Mouse (Mus musculus): ENCODE data around the gene Clps. TPM values are rescaled to one million over a fixed set of nuclear protein-coding genes. Genes with fewer than 3 reads are reported as not detected.

The Clps gene
- polyA plus RNA-seq, 1 experiment: 8.1 TPM

DNA sequence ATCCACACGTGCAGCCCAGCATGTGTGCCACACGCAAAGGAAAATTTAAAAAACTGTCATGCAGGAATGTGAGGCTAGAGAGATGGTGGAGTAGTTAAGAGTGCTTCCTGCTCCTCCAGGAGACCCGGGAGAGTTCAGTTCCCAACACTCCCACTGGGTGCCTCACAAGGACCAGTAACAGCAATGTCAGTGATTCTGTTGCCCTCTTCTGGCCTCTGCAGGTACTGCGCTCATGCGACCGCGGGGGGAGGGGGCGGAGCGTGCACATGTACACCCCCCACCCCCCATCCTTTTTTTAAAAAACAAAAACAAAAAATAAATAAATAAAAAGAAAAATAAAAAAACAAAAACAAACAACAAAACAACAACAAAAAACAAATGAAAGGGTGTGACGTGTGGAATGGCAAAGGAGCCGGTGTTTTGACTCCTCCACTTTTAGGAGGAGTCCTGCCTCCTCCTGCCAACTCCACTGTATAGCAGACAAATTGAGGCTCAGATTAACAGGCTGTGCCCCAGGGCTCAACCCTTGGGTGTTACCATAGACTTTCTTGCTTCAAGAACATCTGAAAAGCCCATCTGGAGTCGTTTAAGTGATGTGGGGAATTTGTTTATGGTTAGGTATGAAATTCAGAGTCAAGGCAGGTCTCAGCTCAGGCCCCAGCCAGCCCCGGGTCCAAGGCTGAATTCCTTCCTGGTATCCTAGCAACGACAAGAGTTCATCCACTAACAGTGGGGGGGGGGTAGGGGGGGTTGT, 7.3 kb downstream of the Clps start:
- no peak for DNase-seq (ENCODE audit: low read depth)

DNA sequence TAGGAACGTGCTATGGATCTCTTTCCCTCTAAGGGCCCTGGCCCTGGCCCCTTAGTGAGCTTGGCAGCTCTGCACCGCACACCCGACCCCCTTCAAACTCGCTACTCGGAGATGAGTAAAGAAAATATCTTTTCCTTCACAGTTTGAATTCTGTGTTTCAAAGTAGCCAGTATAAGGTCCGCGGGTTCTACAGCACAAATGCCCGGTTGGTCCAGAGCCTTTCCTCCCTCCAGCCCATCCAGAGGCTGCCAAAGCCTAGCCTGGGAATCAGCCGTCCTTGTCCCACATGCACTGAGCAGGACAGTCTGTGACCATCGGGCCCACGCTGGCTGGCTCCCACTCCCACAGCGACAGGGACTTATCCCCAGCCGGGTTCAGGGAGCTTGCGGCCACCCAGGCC, 11.5 kb downstream of the Clps start, which contains the start of gene Clpsl2:
Clpsl2 (plus strand) TSS at position 301 of the 400 bp plus-strand sequence.
- DNase-seq (ENCODE audit: low read depth): no peak

DNA sequence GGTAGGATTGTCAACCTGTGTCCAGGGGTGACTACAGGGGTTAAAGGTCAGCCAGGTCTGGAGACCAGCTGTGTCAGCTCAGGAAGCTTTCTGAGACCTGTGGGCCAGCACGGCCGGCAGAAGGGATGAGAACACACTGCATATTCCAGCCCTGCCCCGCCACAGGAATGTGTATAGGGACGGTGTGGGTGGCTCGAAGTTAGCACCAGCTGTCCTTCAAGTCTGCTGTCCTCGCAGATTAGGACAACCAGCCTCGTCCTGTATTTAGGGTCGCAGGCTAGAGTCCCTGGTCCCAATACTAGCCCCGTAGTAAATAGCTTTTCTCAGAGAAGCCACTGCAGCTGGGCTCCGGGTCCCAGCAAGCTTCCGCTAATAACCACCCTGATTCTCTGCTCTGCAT, 12.0 kb downstream of the Clps start:
- no peak for DNase-seq (ENCODE audit: low read depth)

DNA sequence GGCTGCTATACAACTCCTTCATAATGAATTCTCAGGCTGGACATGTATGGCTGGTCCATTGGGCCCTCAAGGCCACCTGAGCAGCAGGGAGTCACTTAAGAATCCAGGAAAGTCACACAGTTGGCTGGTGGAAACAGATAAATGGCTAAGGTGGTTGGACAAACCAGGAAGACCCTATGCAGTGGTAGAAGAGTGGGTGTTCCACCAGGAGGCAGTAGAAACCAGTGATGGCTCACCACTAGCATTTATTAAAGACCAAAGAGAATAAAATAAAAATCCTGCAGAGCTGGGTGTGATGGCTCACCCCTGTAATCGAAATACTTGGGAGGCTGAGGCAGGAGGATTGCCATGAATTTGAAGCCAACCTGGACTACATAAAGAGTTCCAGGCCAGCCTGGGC, 13.6 kb downstream of the Clps start:
- DNase-seq (ENCODE audit: low read depth): no peak

DNA sequence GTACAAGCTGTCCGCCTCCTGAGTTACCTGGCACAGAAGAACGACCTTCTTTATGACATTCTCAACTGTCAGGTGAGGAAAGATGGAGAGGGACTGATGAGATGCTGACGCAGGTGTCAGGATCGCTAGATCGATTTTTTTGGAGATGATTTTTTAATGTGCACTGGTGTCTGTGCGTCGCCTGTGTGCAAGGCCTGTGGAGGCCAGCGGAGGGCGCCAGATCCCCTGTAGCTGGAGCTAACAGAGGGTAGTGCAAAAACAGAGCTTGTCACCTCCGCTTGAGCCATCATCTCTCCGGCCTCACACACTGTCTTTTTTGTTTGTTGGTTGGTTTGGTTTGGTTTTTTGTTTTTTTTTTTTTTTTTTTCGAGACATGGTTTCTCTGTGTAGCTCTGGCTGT, 22.7 kb downstream of the Clps start:
- DNase-seq (ENCODE audit: low read depth): no peak

DNA sequence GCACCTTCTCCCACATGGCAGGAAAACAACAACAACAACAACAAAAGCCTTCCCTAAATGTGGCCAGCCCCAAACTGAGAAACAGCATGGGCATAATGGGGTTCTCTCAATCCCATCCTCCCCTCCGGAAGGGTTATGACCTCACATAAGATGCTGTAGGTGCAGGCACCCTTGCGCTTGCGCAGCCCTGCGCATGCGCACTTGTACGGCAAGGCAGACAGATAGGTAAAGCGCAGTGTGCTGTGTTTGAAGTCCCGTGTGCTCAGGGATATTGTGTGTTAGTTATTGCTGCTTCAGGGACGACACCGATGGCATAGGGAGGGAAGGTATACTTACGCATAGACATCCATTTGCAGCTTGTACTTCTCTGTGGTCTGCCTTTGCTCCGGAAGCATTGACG, 27.2 kb downstream of the Clps start:
- no peak for DNase-seq (ENCODE audit: low read depth)

DNA sequence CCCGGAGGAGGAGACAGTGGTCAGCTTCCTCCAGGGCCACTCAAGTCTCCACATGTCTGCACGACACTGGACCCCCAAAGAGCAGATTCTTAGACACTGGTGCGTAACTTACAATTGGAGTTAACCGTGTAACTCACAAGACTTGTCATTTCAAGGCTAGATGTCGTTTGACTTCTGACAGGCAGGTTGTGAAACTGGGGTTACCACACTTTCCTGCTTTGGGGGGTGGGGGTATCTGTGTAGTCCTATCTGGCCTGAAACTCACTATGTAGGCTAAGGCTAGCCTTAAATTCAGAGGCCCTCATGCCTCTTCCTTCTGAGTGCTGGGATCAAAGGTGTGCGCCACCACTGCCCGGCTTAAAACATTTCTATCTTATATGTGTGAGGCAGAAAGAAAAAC, 28.0 kb downstream of the Clps start:
- DNase-seq (ENCODE audit: low read depth): no peak

DNA sequence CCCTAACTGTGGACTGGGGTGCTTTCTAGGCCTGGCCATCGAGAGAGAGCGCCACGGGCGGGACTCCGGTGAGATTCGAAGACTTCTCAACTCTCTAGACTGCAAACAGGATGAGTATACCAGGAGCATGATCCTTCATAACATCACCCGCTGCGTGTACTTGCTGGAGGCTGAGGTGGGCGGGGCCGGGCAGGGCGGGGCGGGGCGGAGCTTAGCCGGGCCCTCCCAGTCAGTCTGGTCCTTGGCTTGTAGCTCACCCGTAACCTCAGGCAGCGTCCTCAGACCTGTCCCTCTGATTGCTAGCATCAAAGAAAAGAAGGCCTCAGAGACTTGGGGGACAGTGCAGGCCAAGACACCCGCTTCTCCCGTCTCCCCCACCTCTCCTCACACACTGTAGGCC, 28.6 kb downstream of the Clps start:
- DNase-seq (ENCODE audit: low read depth): no peak

DNA sequence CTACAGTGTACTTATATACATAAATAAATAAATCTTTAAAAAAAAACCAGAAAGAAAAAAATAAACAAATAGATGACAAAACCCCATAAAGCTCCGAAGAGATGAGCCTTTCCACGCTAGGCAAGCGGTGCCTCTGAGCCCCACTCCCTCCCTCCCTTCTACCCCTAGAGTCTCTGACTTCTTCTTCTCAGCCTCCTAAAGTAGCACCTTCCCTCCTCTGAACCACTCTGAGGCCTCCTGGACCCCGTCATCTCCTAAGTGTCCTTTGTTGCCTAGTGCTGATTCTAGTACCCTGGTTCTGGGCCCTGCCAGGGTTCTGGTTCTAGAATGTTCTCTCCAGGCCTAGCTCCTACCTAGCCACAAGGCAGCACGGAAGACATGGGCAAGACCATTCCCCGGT, 30.1 kb downstream of the Clps start, which contains the start of gene Armc12:
Armc12 (plus strand) TSS at position 301 of the 400 bp plus-strand sequence.
- DNase-seq (ENCODE audit: low read depth): no peak

DNA sequence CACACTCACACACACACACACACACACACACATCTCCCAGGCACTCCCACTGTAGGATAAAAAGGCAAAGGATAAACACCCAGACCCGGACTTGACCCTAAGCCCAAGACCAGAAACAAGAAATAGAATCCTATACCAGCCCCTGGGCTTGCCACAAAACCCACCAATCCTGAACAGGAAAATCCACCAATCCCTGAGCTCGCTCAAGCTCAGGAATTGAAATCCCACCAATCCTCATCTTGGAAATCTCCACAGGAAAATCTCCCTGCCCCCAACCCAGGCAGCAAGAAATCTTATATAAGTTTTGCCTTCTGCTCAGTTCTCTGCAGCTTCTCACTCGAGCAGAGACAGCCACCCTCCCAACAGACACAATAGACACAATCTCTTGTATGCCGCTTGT, 31.4 kb downstream of the Clps start:
- no peak for DNase-seq (ENCODE audit: low read depth)

DNA sequence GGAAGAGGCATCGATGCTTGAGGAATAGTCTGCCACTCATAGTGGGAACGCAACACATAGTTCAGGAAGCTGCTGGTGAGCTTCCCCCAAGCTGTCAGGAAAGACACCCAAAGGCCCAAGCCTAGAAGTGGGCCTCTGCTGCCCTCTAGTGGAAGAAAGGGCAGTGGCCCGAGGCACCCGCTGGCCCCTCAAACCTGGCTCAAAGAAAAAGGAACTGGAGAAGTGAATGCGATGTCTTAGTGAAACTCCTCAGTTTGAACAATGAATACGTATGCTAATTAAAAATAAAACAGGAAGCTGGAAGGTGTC, 32.6 kb downstream of the Clps start:
- no peak for DNase-seq (ENCODE audit: low read depth)

DNA sequence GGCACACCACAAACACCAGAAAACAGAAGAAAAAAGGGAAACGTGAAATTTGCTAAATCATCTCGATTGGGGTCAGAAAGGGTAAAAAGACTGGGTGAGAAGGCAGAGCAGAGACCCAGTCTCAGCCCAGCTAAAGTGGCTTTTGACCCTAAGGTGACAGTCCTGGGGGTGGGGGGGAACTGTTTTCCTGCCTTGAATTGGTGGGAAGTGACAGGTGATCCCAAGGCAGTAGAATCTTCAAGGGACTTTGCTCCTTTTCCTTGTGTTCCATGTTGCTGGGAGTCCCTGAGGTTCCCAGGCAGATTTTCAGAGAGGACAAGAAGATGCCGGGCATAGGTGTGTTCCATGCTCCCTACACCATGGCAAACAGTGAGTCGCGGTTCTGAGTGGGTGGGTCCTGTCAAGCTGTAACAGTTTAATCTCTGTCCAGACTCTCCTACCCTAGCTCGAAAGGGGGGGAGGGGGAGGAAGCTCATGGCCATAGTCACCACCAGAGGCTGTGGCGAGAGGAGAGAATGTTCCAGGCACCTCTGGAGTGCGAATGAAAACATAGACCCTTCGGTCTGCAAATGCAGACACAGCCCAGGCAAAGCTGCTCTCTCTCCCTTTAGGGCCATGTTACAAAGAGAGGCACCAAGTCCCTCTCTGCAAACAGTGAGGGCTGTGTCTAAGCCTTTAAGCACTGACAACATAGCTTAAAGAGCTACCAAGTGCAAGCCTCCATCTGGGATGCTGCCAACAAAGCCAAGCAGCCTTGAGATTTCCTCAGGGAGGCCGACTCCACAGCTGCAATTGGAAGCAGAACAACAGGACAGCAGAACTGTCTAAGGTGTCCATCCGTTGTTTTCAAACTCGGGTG, 33.2 kb downstream of the Clps start:
- no peak for DNase-seq (ENCODE audit: low read depth)

DNA sequence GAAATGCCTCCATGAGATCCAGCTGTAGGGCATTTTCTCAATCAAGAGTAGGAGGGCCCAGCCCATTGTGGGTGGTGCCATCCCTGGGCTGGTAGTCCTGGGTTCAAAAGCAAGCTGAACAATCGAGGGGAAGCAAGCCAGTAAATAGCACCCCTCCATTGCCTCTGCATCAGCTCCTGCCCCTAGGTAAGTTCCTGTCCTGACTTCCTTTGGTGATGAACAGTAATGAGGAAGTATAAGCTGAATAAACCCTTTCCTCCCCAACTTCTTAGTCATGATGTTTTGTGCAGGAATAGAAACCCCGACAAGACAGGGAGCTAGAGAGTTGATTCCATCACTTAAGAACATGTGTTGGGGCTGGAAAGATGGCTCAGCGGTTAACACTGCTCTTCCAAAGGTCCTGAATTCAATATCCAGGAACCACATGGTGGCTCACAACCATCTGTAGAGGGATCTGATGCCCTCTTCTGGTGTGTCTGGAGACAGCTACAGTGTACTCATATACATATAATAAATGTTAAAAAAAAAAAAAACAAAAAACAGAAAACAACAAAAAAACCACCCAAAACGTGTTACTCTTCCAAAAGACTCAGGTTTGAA, 35.6 kb downstream of the Clps start:
- no peak for DNase-seq (ENCODE audit: low read depth)

DNA sequence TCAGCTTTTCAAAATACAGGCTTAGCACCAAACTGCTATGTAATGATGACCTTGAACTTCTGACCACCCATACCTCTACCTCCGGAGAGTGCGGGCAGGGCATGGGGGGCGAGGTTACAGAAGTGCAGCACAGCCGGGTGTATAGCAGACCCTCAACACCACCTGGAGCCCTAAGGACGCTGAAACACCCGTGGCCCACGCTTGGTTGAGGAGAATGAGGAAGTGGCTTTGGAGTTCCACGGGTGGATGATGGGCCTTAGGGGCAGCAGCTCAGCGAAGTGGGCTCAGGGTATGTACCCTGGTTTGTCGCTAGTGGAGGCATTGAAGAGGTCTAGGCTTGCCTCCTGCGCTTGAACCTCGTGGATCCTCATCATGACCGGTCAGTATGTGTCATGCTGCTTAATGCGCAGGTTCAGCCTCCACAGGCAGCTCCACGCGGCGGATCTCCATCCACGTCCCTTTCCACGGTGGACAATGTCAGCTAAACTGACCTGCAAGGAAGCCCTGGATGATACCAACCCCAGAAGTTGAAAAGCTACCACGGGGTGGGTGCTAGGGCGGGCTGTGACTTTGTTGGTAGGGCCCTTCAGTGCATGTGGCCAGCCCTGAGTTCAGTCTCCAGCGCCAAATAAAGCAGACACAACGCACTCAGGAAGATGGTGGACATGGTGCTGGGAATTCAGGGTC, 36.4 kb downstream of the Clps start:
- no peak for DNase-seq (ENCODE audit: low read depth)

DNA sequence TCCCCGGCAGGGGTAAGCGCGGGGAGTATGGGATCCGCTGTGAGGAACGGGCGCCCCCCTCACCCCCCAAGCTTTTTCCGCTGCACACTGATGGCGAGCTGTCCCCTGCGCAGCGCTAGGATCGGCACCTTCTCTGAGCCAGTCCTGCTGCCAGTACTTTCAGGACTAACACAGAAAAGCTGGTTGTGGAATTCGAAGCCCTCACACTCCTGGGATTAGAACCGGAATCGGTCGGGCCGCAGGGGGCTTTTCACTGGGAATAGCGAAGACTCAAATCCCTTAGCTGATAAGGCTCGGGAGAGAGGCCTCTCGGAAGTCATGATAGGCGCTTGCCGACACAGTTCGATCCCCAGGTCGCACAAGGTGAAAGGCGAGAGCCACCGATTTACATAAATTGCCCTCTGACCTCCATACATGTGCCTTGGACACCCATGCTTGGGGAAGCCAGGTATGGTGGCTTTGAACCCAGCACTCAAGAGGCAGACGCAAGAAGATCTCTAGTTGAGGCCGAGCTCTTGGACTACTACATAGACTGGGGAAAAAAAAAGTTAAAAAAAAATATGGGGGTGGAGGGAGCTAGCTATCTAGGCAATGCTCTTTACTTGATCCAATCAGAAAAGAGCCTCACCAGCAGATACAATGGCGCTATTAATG, 37.1 kb downstream of the Clps start:
- no peak for DNase-seq (ENCODE audit: low read depth)

DNA sequence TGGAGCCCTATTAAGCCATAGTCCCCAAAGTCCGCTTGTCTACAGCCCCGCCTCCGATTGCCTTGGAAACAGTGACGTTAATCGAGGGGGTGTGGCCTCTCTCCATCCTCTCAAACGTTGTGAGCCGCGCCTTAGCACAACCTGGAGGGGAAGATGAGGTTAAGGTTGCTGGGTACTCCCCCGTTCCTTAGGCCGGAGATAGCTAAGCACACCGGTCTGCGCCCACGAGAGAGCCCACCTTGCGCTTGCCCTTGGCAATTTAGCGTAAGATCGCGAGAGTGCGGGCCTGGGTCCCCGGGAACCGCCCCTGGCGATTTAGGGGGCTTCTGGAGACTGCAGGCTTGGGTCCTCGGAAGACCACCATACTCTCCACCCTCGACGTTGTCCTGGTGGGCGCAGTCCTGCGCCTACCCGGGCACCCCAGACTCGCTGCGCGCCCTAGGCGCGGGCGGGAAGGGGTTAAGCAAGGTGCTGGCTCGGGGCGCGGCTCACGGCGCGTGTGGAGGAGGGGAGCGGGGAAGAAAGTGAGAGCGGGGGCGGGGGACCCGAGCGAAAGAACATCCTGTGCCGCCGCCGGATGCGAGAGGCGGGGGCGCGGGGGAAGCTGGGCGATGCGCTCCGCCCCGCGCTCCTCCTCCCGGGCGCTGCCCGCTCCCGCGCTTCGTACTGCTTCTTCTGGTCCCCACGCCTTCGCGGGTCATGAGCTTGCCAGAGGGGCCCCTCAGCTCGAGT, 37.8 kb downstream of the Clps start:
- DNase-seq (ENCODE audit: low read depth): no peak

DNA sequence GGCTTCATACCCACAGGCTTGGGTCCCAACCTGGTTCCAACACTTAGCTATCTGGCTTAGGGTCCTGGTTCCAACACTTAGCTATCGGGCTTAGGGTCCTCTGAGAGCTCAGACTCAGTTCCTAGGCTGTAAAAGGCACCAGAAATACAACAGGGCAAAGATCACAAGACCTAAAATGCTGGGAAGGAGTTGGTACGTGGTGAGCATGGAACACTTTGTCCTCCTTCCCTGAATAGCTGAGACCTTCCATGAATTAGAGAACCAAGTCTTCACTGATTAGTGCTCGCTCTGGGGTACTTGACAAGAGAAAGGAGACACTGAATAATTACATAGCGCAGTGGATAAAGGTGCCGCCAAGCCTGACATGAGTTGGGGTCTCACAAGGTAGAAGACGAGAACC, 38.6 kb downstream of the Clps start:
- DNase-seq (ENCODE audit: low read depth): no peak

DNA sequence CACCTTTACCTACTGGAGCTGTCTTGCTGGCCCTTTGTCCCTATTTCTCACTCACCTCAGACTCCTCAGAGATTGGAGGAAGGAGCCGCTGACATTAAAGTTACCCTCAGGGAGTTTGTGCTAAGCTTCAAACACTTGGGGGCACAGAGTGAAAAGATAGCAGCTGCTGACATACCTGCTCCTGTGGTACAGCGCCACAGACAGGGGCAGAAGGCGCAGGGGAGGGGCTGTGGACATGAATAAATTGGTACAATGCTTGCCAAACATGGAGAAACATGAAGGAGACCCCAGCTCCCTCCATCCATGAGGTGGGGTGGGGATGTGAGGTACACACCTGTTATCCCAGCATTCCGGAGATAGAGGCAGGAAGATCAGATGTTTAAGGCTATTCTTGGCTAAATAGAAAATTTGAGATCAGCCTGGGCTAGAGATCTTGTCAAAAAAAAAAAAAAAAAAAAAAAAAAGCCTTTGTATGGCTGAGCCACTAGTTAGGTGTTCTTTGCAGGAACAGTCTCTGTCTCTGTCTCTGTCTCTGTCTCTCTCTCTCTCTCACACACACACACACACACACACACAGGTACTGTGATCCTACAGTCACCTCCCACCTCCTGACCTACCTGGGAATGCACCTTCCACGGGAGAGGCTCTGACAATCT, 39.4 kb downstream of the Clps start:
- DNase-seq (ENCODE audit: low read depth): no peak

DNA sequence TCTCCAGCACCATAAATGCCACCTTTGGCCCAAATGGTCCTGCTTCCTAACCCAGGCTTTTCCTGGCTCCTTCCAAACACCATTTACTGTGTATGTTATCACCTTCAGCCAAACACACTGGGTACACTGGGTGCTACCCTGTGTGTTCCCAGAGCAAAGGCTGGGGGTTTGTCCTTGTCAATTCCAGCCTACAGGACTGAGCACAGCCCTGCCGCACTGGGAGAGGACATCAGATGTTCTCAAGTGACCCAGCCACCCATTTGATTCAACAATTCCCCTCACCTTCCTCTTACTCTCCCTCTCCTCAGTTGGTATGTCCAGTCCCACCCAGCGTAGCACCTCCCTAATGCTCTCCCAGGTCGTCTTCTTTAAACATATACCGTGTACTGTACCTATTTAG, 40.0 kb downstream of the Clps start:
- DNase-seq (ENCODE audit: low read depth): no peak

DNA sequence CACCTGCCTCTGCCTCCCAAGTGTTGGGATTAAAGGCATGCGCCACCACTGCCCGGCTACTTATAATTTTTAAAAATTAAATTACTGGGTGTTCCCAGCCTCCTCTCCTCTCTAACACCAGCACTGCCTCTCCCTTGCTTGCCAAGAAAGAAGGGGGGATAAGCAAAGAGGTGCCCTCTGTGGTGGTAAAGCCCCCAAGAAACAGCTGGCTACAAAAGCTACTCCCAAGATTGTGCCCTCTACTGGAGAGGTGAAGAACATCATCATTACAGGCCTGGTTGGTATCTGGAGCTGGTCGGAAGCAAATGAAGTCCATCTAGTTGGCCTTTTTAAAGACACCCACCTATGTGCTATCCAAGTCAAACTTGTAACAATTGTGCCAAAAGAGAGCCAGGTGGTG, 40.7 kb downstream of the Clps start:
- DNase-seq (ENCODE audit: low read depth): no peak
